Mouse (Mus musculus) cerebellum, adult 2 months (tissue): ENCODE results near the gene Osbpl11. TPM values are rescaled to one million over a fixed set of nuclear protein-coding genes. Genes with fewer than 3 reads are reported as not detected.
"Not testable (repeated sequence)": the region's sequence is repeated elsewhere in the genome, so short reads cannot be mapped to it uniquely, and the experiment has no call there.

Experiments
- DNase-seq, 2 experiments: peaks; one replicate each; pipeline ENCODE4 v3.0.0; 2021
- H3K27ac ChIP-seq: fragments of 200-500 bp; 2 replicates; pipeline ENCODE4 v1.5.1; 2012; ENCODE audit warnings: low read length, control low read depth, inconsistent platforms; ENCODE audit not compliant: insufficient read depth
- H3K27me3 ChIP-seq: fragments of 200-500 bp; 2 replicates; pipeline ENCODE4 v1.6.1; 2012; ENCODE audit warnings: inconsistent platforms, mild to moderate bottlenecking, low read length, moderate library complexity; ENCODE audit not compliant: control insufficient read depth, insufficient read depth
- H3K4me1 ChIP-seq: fragments of 200-500 bp; 2 replicates; pipeline ENCODE4 v1.6.1; 2011; ENCODE audit warnings: low read length; ENCODE audit not compliant: control insufficient read depth, insufficient read depth
- H3K4me3 ChIP-seq: fragments of 200-500 bp; replicated peaks from 2 replicates; pipeline ENCODE3; 2011; ENCODE audit warnings: mild to moderate bottlenecking, low read depth, low read length, control low read depth; ENCODE audit not compliant: insufficient read depth
- CTCF ChIP-seq: fragments of 200-500 bp; IDR thresholded peaks from 2 replicates; pipeline ENCODE4 v1.5.1; 2011; ENCODE audit warnings: low read depth, mild to moderate bottlenecking, control low read depth, low read length, moderate library complexity, borderline replicate concordance; ENCODE audit not compliant: insufficient read depth
- POLR2A ChIP-seq: fragments of 200-500 bp; IDR thresholded peaks from 2 replicates; pipeline ENCODE4 v1.6.1; 2011; ENCODE audit warnings: low read length, control low read depth, borderline replicate concordance; ENCODE audit not compliant: insufficient read depth
- WGBS: fragments of 180-500 bp; shearing (Covaris S2); methylation state at CpG from one replicate; pipeline ENCODE4 v1.1.7; 2018; 5-methylcytosine and 5-hydroxymethylcytosine counted together
- polyA plus RNA-seq: library from polyadenylated mRNA; depleted of rRNA; stranded (reverse); fragments of >200 nt; gene quantifications from 2 replicates; pipeline ENCODE4 v1.2.3, GENCODE M21; 2012

Gene Osbpl11
- polyA plus RNA-seq, 1 experiment = 12.8 TPM

- no peak for TF ChIP-seq CTCF
- no peak for TF ChIP-seq POLR2A
- no peak overlapping the region for H3K4me3 ChIP-seq
- H3K27ac ChIP-seq = no peak overlapping the region
- WGBS = 65% methylated on average over 2 of the region's 2 CpGs
- no peaks in the 10 kb centered on the region; the same call in none of the 2 replicates for H3K4me1 ChIP-seq
- H3K27me3 ChIP-seq = no peaks in the 10 kb centered on the region
- DNase-seq = no peak
These were observed 7.4 kb downstream of the Osbpl11 start for GRCm38 (mm10) chr16:33192280-33192679.

GRCm38 (mm10) chr16:33193649-33194048 is 8.8 kb downstream of the Osbpl11 start:
- Histone ChIP-seq H3K27ac (no peak overlapping the region), H3K4me3 (no peak overlapping the region), H3K27me3 (no peaks in the 10 kb centered on the region), H3K4me1 (no peaks in the 10 kb centered on the region; the same call in 1 of the 2 replicates)
- WGBS = 26% methylated on average over 2 of the region's 2 CpGs
- peak; percentile 39 to 47 for DNase-seq
- TF ChIP-seq POLR2A (no peak), CTCF (peak; percentile 67)

DNA sequence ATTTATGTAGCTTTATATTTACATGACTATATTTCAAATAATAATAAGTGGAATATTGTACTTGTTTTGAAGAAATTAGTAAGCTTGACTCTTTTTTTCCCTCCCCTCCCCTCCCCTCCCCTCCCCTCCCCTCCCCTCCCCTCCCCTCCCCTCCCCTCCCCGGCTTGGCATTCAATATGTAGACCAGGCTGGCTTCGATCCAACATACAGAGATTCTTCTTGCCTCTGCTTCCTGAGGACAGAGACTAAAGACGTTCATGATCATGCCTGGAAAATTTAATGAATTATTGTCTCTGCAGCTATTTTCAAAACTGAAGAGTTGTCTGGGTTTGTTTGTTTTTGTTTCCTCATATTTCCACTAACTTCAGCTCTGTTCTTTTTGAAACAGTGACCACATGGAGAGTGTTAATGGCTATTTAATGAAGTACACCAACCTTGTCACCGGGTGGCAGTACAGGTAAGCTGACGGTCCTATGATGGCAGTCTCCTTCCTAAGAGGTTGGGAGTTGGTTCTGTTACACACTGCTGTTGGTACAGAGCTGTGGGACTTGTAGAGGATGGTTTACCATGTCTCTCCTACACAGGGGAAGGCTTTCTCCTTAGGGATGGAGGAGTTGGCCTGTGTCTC is 10.9 kb downstream of the Osbpl11 start:
- Histone ChIP-seq H3K4me1 (no peaks in the 10 kb centered on the region; the same call in 1 of the 2 replicates), H3K27me3 (no peaks in the 10 kb centered on the region), H3K27ac (no peak overlapping the region), H3K4me3 (no peak overlapping the region)
- no peak for TF ChIP-seq POLR2A
- no peak; the same call in 1 of the 2 replicates for TF ChIP-seq CTCF
- DNase-seq = no peak
- WGBS = 36% methylated on average over 4 of the region's 5 CpGs

DNA sequence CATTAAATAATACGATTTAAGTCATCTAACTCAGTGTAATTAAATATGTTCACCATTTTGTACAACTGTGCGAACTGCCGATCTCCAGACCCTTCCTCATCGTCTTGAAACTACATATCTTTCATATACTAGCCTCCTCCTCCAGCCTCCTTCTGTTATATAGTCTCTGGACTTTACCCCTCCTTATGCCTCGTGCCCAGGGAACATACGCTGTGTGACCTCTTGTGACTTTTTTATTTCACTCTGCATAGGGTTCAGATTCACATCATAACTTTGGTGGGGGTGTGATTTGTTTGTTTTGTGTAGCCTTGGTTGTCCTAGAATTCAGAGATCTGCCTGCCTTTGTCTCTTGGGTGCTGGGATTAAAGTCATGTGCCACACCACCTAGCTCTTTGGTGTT is 11.7 kb downstream of the Osbpl11 start:
- Histone ChIP-seq H3K4me1 (no peaks in the 10 kb centered on the region; the same call in 1 of the 2 replicates), H3K4me3 (no peak overlapping the region), H3K27me3 (no peaks in the 10 kb centered on the region), H3K27ac (no peak overlapping the region)
- TF ChIP-seq CTCF = no peak
- no peak for TF ChIP-seq POLR2A
- 93% methylated on average over 6 of the region's 6 CpGs for WGBS
- DNase-seq = no peak

- Histone ChIP-seq H3K4me1 (no peaks in the 10 kb centered on the region; the same call in 1 of the 2 replicates), H3K27ac (no peak overlapping the region), H3K4me3 (no peak overlapping the region), H3K27me3 (no peaks in the 10 kb centered on the region)
- no peak for TF ChIP-seq POLR2A
- no peak for TF ChIP-seq CTCF
- WGBS = 94% methylated on average over 8 of the region's 8 CpGs
- no peak for DNase-seq
These were observed 15.7 kb downstream of the Osbpl11 start for GRCm38 (mm10) chr16:33200589-33200988.

- Histone ChIP-seq H3K4me1 (no peaks in the 10 kb centered on the region; the same call in 1 of the 2 replicates), H3K4me3 (no peak overlapping the region), H3K27ac (no peak overlapping the region), H3K27me3 (no peaks in the 10 kb centered on the region)
- DNase-seq = no peak
- 89% methylated on average over 2 of the region's 2 CpGs for WGBS
- TF ChIP-seq CTCF (no peak), POLR2A (no peak)
These were observed 25.9 kb downstream of the Osbpl11 start for GRCm38 (mm10) chr16:33210812-33211211.

GRCm38 (mm10) chr16:33216313-33217003 is 31.6 kb downstream of the Osbpl11 start:
- Histone ChIP-seq H3K27ac (no peak overlapping the region), H3K4me3 (no peak overlapping the region), H3K27me3 (no peaks in the 10 kb centered on the region), H3K4me1 (no peaks in the 10 kb centered on the region; the same call in 1 of the 2 replicates)
- 80% methylated on average over 9 of the region's 9 CpGs for WGBS
- TF ChIP-seq CTCF (no peak), POLR2A (no peak)
- no peak for DNase-seq

GRCm38 (mm10) chr16:33217553-33218085 is 32.7 kb downstream of the Osbpl11 start:
- not testable (repeated sequence) for H3K4me3 ChIP-seq, H3K4me1 ChIP-seq, DNase-seq, H3K27me3 ChIP-seq, H3K27ac ChIP-seq
- WGBS = 60% methylated on average over 3 of the region's 3 CpGs
